Mouse (Mus musculus) lung, postnatal 0 days (tissue): ENCODE measurements at regions not wholly inside any gene's neighbourhood (a gene's known extent, or its start where the extent isn't known, plus 50 kb on each side); places are given as distances from the start of the nearest gene placed in this dataset.

Experiments used
- ATAC-seq: fragments of 200-750 bp; cut with Nextera tagmentation; 2 replicates; pipeline ENCODE4 v1.8.0; 2017; ENCODE audit warnings: moderate library complexity
- DNase-seq: peaks from one replicate; pipeline ENCODE4 v3.0.0-alpha.2; 2016; ENCODE audit warnings: low spot score
- H3K27ac ChIP-seq: fragments of 300-500 bp; sonication (generic); 2 replicates; pipeline ENCODE4 v1.5.1; 2014; ENCODE audit warnings: antibody characterized with exemption, mild to moderate bottlenecking, low read length, mixed read lengths
- H3K27me3 ChIP-seq: fragments of 300-500 bp; sonication (generic); replicated peaks from 2 replicates; pipeline ENCODE4 v1.6.1; 2014; ENCODE audit warnings: low read length, mixed read lengths; ENCODE audit not compliant: insufficient read depth
- H3K36me3 ChIP-seq: fragments of 300-500 bp; sonication (generic); 2 replicates; pipeline ENCODE4 v1.6.1; 2014; ENCODE audit warnings: low read length, mixed read lengths; ENCODE audit not compliant: insufficient read depth
- H3K4me1 ChIP-seq: fragments of 300-500 bp; sonication (generic); 2 replicates; pipeline ENCODE4 v1.6.1; 2014; ENCODE audit warnings: antibody characterized with exemption, low read depth, low read length, mixed read lengths; ENCODE audit not compliant: insufficient read depth
- H3K4me2 ChIP-seq: fragments of 300-500 bp; sonication (generic); replicated peaks from 2 replicates; pipeline ENCODE4 v1.6.1; 2014; ENCODE audit warnings: low read depth, mild to moderate bottlenecking, low read length, moderate library complexity, mixed read lengths
- H3K4me3 ChIP-seq: fragments of 300-500 bp; sonication (generic); 2 replicates; pipeline ENCODE4 v1.5.1; 2014; ENCODE audit warnings: low read depth, low read length
- H3K9ac ChIP-seq: fragments of 300-500 bp; sonication (generic); replicated peaks from 2 replicates; pipeline ENCODE4 v1.6.1; 2014; ENCODE audit warnings: low read depth, mild to moderate bottlenecking
- H3K9me3 ChIP-seq: fragments of 300-500 bp; sonication (generic); 2 replicates; pipeline ENCODE4 v1.6.1; 2016; ENCODE audit warnings: low read length, mixed read lengths
- CTCF ChIP-seq: IDR thresholded peaks from 2 replicates; pipeline ENCODE4 v1.5.1; 2016; ENCODE audit warnings: antibody characterized with exemption, mild to moderate bottlenecking
- EP300 ChIP-seq: IDR thresholded peaks from 2 replicates; pipeline ENCODE4 v1.6.1; 2016; ENCODE audit warnings: antibody characterized with exemption, mild to moderate bottlenecking, control low read depth
- WGBS: fragments of 180-500 bp; shearing (Covaris S2); extraction: QIAGEN DNeasy Blood & Tissue Kit; methylation state at CpG from one replicate; pipeline ENCODE4 v1.1.7; 2014; 5-methylcytosine and 5-hydroxymethylcytosine counted together

DNA sequence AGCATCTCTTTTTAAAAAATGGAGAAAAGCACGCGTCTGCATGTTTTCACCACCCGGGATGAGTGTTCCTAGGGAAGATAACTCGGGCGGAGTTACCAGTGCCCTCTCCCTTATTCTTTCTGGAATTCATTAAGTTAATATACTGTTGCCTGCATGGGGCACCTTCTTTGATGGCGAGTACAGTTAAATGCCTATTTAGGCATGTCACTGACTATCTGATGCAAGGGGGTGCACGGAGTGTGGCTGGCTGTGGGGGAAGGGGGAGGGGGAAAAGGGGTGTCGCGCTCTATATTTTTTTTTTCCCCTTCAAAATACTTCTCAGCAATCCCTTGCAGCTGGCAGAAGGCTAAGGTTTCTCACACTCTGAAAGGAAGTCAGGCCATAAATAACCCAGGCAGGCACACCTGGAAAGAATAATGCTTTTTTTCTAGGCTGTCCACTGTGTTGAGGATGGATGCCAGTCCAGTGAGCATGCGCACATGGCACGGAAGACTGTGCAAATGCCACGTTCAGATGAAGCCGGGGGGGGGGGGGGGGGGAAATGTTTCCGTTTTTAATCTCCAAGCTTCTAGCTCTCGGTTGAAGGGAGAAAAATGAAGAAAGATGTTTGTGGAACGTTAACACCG lies 114.8 kb upstream of the Zfhx3 start:
- H3K9ac ChIP-seq, result no peak overlapping the region
- no peak for TF ChIP-seq CTCF
- no peak for TF ChIP-seq EP300
- no peaks in the 10 kb centered on the region for H3K4me1 ChIP-seq
- no peaks in the 10 kb centered on the region for H3K9me3 ChIP-seq
- no peak for ATAC-seq
- no peak for DNase-seq
- no peak overlapping the region for H3K27ac ChIP-seq
- H3K4me3 ChIP-seq, result no peak overlapping the region
- no peaks in the 10 kb centered on the region for H3K36me3 ChIP-seq
- no peak overlapping the region for H3K4me2 ChIP-seq
- H3K27me3 ChIP-seq, result no peaks in the 10 kb centered on the region
- WGBS, result 67% methylated on average over 16 of the region's 17 CpGs

DNA sequence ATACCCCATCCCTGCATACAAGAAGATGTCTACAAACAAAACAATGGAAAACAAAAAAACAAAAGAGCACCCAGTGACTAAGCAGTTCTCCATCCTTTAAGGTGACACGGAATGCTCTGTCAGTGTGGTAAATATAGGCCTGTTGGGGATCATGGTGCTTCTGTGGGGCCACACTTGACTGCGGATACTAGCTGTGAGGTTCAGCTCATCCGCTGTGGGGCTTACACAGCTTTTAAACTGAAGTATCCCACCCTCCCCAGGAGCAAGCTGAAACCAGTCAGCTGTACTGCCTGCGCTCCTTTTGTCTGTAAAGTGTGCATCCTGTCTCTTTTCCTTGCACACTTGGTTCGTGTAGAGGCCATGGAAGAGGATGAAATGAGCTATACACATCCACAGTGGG lies 113.9 kb upstream of the Zfhx3 start:
- TF ChIP-seq CTCF (no peak), EP300 (no peak)
- H3K9me3 ChIP-seq, result no peaks in the 10 kb centered on the region
- no peak overlapping the region for H3K9ac ChIP-seq
- no peak overlapping the region for H3K27ac ChIP-seq
- WGBS, result 88% methylated on average over 5 of the region's 5 CpGs
- no peaks in the 10 kb centered on the region for H3K27me3 ChIP-seq
- H3K36me3 ChIP-seq, result no peaks in the 10 kb centered on the region
- H3K4me1 ChIP-seq, result no peaks in the 10 kb centered on the region
- no peak for DNase-seq
- no peak overlapping the region for H3K4me2 ChIP-seq
- H3K4me3 ChIP-seq, result no peak overlapping the region
- ATAC-seq, result no peak

DNA sequence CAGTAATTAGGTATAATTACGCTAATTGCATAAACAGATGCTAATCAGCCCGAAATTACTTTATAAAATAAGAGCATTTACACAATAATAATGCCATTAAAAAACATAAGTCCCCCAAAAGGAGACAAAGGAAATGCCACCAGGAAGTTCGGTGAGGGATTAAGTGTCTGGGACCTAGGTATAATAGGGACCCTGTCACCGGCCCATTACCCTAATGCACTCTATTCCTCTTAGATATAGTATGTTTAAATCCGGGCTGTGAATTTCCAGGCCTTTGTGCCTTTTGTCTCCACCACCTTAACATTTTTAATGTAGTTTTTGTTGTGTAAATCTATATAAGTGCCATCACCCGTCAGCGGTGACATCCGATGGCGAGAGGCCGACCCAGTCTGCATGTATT lies 109.0 kb upstream of the Zfhx3 start:
- Histone ChIP-seq H3K27me3 (no peaks in the 10 kb centered on the region), H3K4me1 (no peaks in the 10 kb centered on the region), H3K27ac (no peak overlapping the region), H3K9ac (no peak overlapping the region), H3K9me3 (no peaks in the 10 kb centered on the region), H3K36me3 (no peaks in the 10 kb centered on the region), H3K4me3 (no peak overlapping the region), H3K4me2 (no peak overlapping the region)
- 85% methylated on average over 10 of the region's 10 CpGs for WGBS
- no peak for DNase-seq
- TF ChIP-seq EP300 (no peak), CTCF (no peak)
- no peak for ATAC-seq

DNA sequence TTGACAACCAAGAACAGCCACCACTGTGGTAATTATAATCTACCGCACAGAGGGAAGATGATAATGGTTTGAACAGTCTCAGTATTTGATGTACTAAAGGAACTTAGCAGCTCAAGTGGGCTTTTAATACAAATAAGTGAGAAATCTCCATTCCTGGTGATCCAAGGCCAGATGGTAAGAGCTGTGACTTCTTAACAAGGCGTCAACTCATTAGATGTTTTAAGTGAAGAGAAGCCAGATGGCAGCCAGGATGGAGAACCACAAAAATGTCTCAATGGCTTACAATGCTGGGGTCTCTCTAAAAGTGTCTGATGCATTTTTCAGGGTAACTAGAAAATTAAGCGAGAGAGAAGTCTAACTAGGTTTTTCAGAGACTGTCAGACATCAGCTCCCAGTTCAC lies 96.3 kb upstream of the Zfhx3 start:
- no peak for TF ChIP-seq EP300
- TF ChIP-seq CTCF, result no peak
- DNase-seq (no peak), ATAC-seq (no peak)
- no peaks in the 10 kb centered on the region for H3K27me3 ChIP-seq
- 84% methylated on average over 3 of the region's 3 CpGs for WGBS
- no peak overlapping the region for H3K27ac ChIP-seq
- H3K9ac ChIP-seq, result no peak overlapping the region
- no peak overlapping the region for H3K4me2 ChIP-seq
- H3K36me3 ChIP-seq, result no peaks in the 10 kb centered on the region
- H3K4me3 ChIP-seq, result no peak overlapping the region
- no peaks in the 10 kb centered on the region for H3K9me3 ChIP-seq
- no peaks in the 10 kb centered on the region for H3K4me1 ChIP-seq

DNA sequence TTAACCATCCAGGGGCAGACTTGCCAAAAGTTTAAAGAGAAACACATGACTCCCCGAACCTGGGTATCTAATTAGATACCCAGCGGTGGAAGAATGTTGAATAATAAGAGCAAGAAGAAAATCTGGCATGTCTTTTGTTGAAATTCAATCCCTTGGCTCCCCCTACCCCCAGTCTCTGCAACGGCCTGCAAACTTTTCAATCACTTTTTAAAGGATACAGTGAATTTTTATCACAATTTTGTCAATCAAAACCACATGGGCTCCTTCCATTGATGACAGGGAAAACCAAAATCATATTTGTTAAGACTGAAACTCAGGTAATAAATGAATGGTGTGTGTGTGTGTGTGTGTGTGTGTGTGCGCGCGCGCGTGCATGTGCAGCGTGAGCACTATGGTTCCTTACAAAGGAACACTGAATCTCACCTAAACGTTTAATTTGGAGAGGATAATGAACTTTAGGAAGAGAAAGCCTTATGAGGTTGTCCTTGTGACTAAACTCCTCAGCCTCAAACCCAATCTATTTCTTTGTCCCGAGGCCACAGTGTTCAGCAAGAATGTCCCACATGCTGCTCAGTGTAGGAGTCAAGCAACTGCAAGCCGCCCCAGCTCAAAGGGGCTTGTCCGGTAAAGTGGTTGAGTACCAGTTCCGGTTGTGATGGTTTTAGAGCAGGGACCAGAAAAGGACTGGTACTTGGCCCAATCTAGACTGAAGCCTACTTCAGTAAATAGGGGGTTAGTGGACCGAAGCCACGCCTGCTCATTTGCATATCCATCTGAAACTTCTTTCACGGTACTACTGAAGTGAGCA lies 91.0 kb upstream of the Zfhx3 start:
- 75% methylated on average over 17 of the region's 17 CpGs for WGBS
- DNase-seq, result peak; percentile 23

DNA sequence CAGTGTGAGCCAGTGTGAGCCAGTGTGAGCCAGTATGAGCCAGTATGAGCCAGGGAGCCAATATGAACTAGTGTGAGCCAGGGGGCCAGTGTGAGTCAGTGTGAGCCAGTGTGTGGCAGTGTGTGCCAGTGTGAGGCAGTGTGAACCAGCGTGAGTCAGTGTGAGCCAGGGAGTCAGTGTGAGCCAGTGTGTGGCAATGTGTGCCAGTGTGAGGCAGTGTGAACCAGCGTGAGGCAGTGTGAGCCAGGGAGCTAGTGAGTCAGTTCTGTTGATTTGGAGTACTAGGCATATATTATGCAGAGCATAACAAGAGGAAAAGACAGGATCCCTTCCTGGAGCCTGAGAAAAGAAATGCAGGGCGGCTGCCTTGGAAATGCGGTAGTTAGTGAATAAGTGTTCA lies 82.7 kb upstream of the Zfhx3 start:
- Histone ChIP-seq H3K9ac (no peak overlapping the region), H3K4me2 (no peak overlapping the region), H3K4me3 (no peak overlapping the region), H3K9me3 (no peaks in the 10 kb centered on the region), H3K27me3 (no peaks in the 10 kb centered on the region), H3K27ac (no peak overlapping the region), H3K4me1 (no peaks in the 10 kb centered on the region), H3K36me3 (no peaks in the 10 kb centered on the region)
- TF ChIP-seq EP300, result no peak
- no peak for TF ChIP-seq CTCF
- ATAC-seq, result no peak
- WGBS, result 83% methylated on average over 4 of the region's 4 CpGs
- DNase-seq, result no peak

More for the DNA sequence above, 91.0 kb upstream of the Zfhx3 start:
- Histone ChIP-seq H3K9me3 (no peaks in the 10 kb centered on the region), H3K27ac (no peak overlapping the region), H3K36me3 (no peaks in the 10 kb centered on the region), H3K27me3 (no peaks in the 10 kb centered on the region), H3K4me1 (no peaks in the 10 kb centered on the region), H3K4me2 (no peak overlapping the region), H3K9ac (no peak overlapping the region), H3K4me3 (no peak overlapping the region)
- TF ChIP-seq CTCF, result no peak
- TF ChIP-seq EP300, result no peak
- peak; percentile 50; the same call in 1 of the 2 replicates for ATAC-seq
